ENCODE assay signal across 8 mouse cellular contexts in genomic region chr6:127560872-127561230, GRCm38 (mm10). TPM values are rescaled to one million over a fixed set of nuclear protein-coding genes. Genes with fewer than 3 reads are reported as not detected.
DNase-seq lines count a peak whose midpoint lies in the region; ATAC-seq and TF ChIP-seq lines count a peak whose summit lies in the region.

No protein-coding gene starts in this region.

- H3K27me3 ChIP-seq in heart, embryonic 13.5 days (replicated peaks) = peaks cover 3% of the 10 kb centered on the region; the same call in 1 of the 2 replicates
- peaks cover 8% of the 10 kb centered on the region; the same call in 1 of the 2 replicates for H3K27me3 ChIP-seq in hindbrain, embryonic 10.5 days (ENCODE audit: insufficient read depth, poor library complexity, severe bottlenecking)
- H3K27me3 ChIP-seq in liver, postnatal 0 days (ENCODE audit: insufficient read depth, low read length) = no peaks in the 10 kb centered on the region

- TF ChIP-seq EP300 in liver, postnatal 0 days (IDR thresholded peaks at IDR 0.05; ENCODE audit: low read depth) = no peak

- H3K27ac ChIP-seq in heart, embryonic 13.5 days (replicated peaks) = peak overlapping the region; percentile 71; the same call in 1 of the 2 replicates
- H3K27ac ChIP-seq in ES-E14 (ENCODE audit: insufficient read depth, low read depth, low read length, poor library complexity, severe bottlenecking) = no peak overlapping the region
- peak overlapping the region; percentile 86 for H3K27ac ChIP-seq in hindbrain, embryonic 10.5 days
- H3K27ac ChIP-seq in liver, postnatal 0 days (ENCODE audit: low read depth) = no peak overlapping the region

- no peak for ATAC-seq in heart, embryonic 13.5 days (ENCODE audit: extremely low read depth, insufficient number of reproducible peaks, low FRiP score, low TSS enrichment)
- ATAC-seq in liver, postnatal 0 days = no peak

- 12% methylated on average over 7 of the region's 7 CpGs for WGBS in heart, embryonic 13.5 days
- 11% methylated on average over 7 of the region's 7 CpGs for WGBS in hindbrain, embryonic 10.5 days
- 13% methylated on average over 7 of the region's 7 CpGs for WGBS in liver, postnatal 0 days (ENCODE audit: insufficient replicate concordance)

- H3K4me3 ChIP-seq in heart, embryonic 13.5 days = peak overlapping the region; percentile 64
- peak overlapping the region; percentile 36 to 51 for H3K4me3 ChIP-seq in ES-E14 (ENCODE audit: insufficient read depth in 1 of 2, low read depth in 1 of 2, low read length in 2 of 2, poor library complexity in 1 of 2, severe bottlenecking in 1 of 2)
- peak overlapping the region; percentile 59 for H3K4me3 ChIP-seq in hindbrain, embryonic 10.5 days
- peak overlapping the region; percentile 62 for H3K4me3 ChIP-seq in liver, postnatal 0 days (ENCODE audit: low read depth, low read length)

- DNase-seq in heart, adult 18-20 months = no peak
- DNase-seq in ES-E14 (ENCODE audit: low read depth, low spot score) = no peak
- no peak for DNase-seq in hindbrain, embryonic 10.5 days (ENCODE audit: low spot score)
- no peak for DNase-seq in liver, postnatal 0 days
- DNase-seq in right cerebral cortex, postnatal 10 days (ENCODE audit: low spot score in 2 of 2) = no peak
- no peak for DNase-seq in ovary, postnatal 36 days (ENCODE audit: low spot score)
- DNase-seq in layer of hippocampus, postnatal 10 days (ENCODE audit: low spot score in 2 of 2) = no peak

- H3K9ac ChIP-seq in heart, embryonic 13.5 days = peak overlapping the region; percentile 79
- no peak overlapping the region for H3K9ac ChIP-seq in ES-E14 (ENCODE audit: insufficient read depth, low read depth, low read length, poor library complexity, severe bottlenecking)
- H3K9ac ChIP-seq in liver, postnatal 0 days (replicated peaks) = peak overlapping the region; percentile 49; the same call in 1 of the 2 replicates

- no peak for TF ChIP-seq CTCF in liver, postnatal 0 days (IDR thresholded peaks at IDR 0.05; ENCODE audit: low read depth)

- H3K9me3 ChIP-seq in heart, embryonic 13.5 days = no peaks in the 10 kb centered on the region
- H3K9me3 ChIP-seq in ES-E14 (ENCODE audit: control insufficient read depth, insufficient read depth, low read depth, low read length) = no peaks in the 10 kb centered on the region
- H3K9me3 ChIP-seq in hindbrain, embryonic 10.5 days = no peaks in the 10 kb centered on the region
- no peaks in the 10 kb centered on the region for H3K9me3 ChIP-seq in liver, postnatal 0 days (ENCODE audit: low read length)

- H3K36me3 ChIP-seq in heart, embryonic 13.5 days = no peaks in the 10 kb centered on the region
- H3K36me3 ChIP-seq in ES-E14 (ENCODE audit: control insufficient read depth, insufficient read depth, low read length, poor library complexity, severe bottlenecking) = no peaks in the 10 kb centered on the region
- no peaks in the 10 kb centered on the region for H3K36me3 ChIP-seq in hindbrain, embryonic 10.5 days
- no peaks in the 10 kb centered on the region for H3K36me3 ChIP-seq in liver, postnatal 0 days (replicated peaks; ENCODE audit: insufficient read depth, low read length)

- peak overlapping the region; percentile 92 for H3K4me2 ChIP-seq in heart, embryonic 13.5 days
- H3K4me2 ChIP-seq in liver, postnatal 0 days (ENCODE audit: low read depth, low read length) = peak overlapping the region; percentile 97

- H3K4me1 ChIP-seq in heart, embryonic 13.5 days = peaks cover 23% of the 10 kb centered on the region
- no peaks in the 10 kb centered on the region for H3K4me1 ChIP-seq in ES-E14 (ENCODE audit: control insufficient read depth in 2 of 2, insufficient read depth in 2 of 2, low read length in 2 of 2, poor library complexity in 1 of 2)
- peaks cover 15% of the 10 kb centered on the region for H3K4me1 ChIP-seq in hindbrain, embryonic 10.5 days (replicated peaks)
- peaks cover 6% of the 10 kb centered on the region; the same call in 1 of the 2 replicates for H3K4me1 ChIP-seq in liver, postnatal 0 days (ENCODE audit: insufficient read depth)

- in situ Hi-C loops in ES-E14 (cut with MboI; ENCODE audit: low sequenced_read_pairs in 2 of 2, unreplicated experiment in 2 of 2) = no loop called here

TF ChIP-seq in ES-E14, 5 proteins besides CTCF, POLR2A, EP300 and RAD21:
- TF ChIP-seq HCFC1 (IDR thresholded peaks at IDR 0.05; ENCODE audit: borderline replicate concordance, insufficient read depth, low read length) (no peak), ZNF384 (IDR thresholded peaks at IDR 0.05; ENCODE audit: low read depth, low read length) (no peak), ZC3H11A (IDR thresholded peaks at IDR 0.05; ENCODE audit: borderline replicate concordance, low read depth, low read length) (no peak), MAFK (IDR thresholded peaks at IDR 0.05; ENCODE audit: insufficient read depth, low read depth, low read length) (no peak), CHD2 (IDR thresholded peaks at IDR 0.05; ENCODE audit: low read depth, low read length) (no peak)

RNA-seq across cellular contexts. Expression of gene Cracr2a, which starts 0.3 kb away (rescaled TPM):
- 1.2 and 1.3 TPM in 2 replicates for polyA plus RNA-seq in heart, embryonic 13.5 days (2015; fragmentation: Nextera tagmentation; extraction: Ambion mirVana)
- total RNA-seq in heart, adult 18-20 months (2021) = 1 to 10 TPM in 1 of 2 experiments, under 1 TPM in 1; 0.69 to 1.0 TPM
- 0.76 and 0.95 TPM in 2 replicates for total RNA-seq in ES-E14 (2012; rRNA removed)
- polyA plus RNA-seq in hindbrain, embryonic 10.5 days (2016; fragmentation: Nextera tagmentation; extraction: Ambion mirVana) = 1.0 and 1.1 TPM in 2 replicates
- polyA plus RNA-seq in liver, postnatal 0 days (2015; fragmentation: Nextera tagmentation; extraction: Ambion mirVana) = 0.31 and 0.47 TPM in 2 replicates
- 1 to 10 TPM; 1.5 to 2.2 TPM for total RNA-seq in layer of hippocampus, postnatal 10 days (2021)

Comparison
In these comparisons a context has a peak if more than half of its experiments do, and no peak if none do; other contexts are left out.
1. H3K27ac ChIP-seq: peak in heart, embryonic 13.5 days (single experiment) and hindbrain, embryonic 10.5 days (single experiment); none in ES-E14 (single experiment) and liver, postnatal 0 days (single experiment).
2. Peak in every context shown above with its lines, with median percentiles within 50 percentile points of each other: H3K4me3 ChIP-seq.